In the genomic region with DNA sequence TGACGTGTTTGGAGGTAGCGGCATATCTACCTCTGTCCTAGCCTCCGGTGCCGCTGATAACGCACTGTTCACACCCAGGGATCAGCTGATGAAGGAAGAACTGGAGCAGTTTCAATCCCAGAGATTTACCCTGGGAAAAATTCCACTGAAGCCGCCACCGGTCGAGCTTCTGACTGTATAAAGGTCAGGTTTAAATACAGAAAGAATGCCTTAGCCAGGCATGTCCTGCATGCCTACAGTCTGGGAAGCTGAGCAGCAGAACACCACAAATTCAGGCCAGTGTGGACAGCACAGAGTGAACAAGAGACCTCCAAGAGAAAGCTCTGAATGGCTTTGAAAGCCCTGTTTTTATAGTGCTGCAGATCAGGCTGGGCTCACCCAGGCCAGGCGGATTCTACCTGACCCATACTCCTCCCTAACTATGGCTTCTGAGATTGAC, we compare ENCODE assay signal across 28 mouse cellular contexts. TPM values are rescaled to one million over a fixed set of nuclear protein-coding genes. Genes with fewer than 3 reads are reported as not detected.
DNase-seq lines count a peak whose midpoint lies in the region; ATAC-seq and TF ChIP-seq lines count a peak whose summit lies in the region.
"Had no signal": no experiment of that assay in that cellular context is flagged by ENCODE, and none has a peak within 500 bp of the region (broad histone marks: within the 10 kb centered on the region; RNA-seq: fewer than 3 reads in every experiment).

No protein-coding gene starts in this region.

- in situ Hi-C loops in ES-E14 (cut with MboI; ENCODE audit: low sequenced_read_pairs in 2 of 2, unreplicated experiment in 2 of 2) = no loop called here

- H3K4me2 ChIP-seq in heart, embryonic 15.5 days = peak overlapping the region; percentile 41
- no peak overlapping the region for H3K4me2 ChIP-seq in stomach, postnatal 0 days (replicated peaks; ENCODE audit: low read depth)
- no peak overlapping the region for H3K4me2 ChIP-seq in intestine, postnatal 0 days (replicated peaks; ENCODE audit: low read depth)
- H3K4me2 ChIP-seq: hindbrain, embryonic 13.5 days; limb, embryonic 13.5 days; liver, embryonic 11.5 days; lung, embryonic 15.5 days; midbrain, embryonic 11.5 days; stomach, embryonic 15.5 days had no signal

- 69% methylated on average over 9 of the region's 9 CpGs for WGBS in heart, embryonic 15.5 days
- whole genome bisulfite sequencing in stomach, postnatal 0 days = 83% methylated on average over 9 of the region's 9 CpGs
- 90% methylated on average over 9 of the region's 9 CpGs for WGBS in intestine, postnatal 0 days

- H3K9ac ChIP-seq in ES-E14 (ENCODE audit: insufficient read depth, low read depth, low read length, poor library complexity, severe bottlenecking) = peak overlapping the region; percentile 44; the same call in 1 of the 2 replicates
- H3K9ac ChIP-seq in heart, embryonic 15.5 days = no peak overlapping the region
- no peak overlapping the region for H3K9ac ChIP-seq in stomach, postnatal 0 days (ENCODE audit: low read length)
- no peak overlapping the region for H3K9ac ChIP-seq in intestine, postnatal 0 days (ENCODE audit: low read depth, low read length)
- H3K9ac ChIP-seq: hindbrain, embryonic 13.5 days; limb, embryonic 13.5 days; lung, embryonic 15.5 days; stomach, embryonic 15.5 days had no signal

- no peak for TF ChIP-seq EP300 in stomach, postnatal 0 days (optimal IDR thresholded peaks at IDR 0.05)

- peak; percentile 62; the same call in 1 of the 2 replicates for ATAC-seq in heart, embryonic 15.5 days (replicated peaks; ENCODE audit: insufficient number of reproducible peaks, insufficient read depth, low FRiP score, low read depth)
- no peak for ATAC-seq in stomach, postnatal 0 days (ENCODE audit: low FRiP score, low TSS enrichment)
- ATAC-seq in intestine, postnatal 0 days = no peak
- ATAC-seq: forebrain, embryonic 16.5 days; intestine, embryonic 16.5 days; midbrain, embryonic 16.5 days; Patski had no signal

- peaks cover 3 to 7% of the 10 kb centered on the region in 2 experiments; a peak in 3 of 4 replicates for H3K4me1 ChIP-seq in ES-E14 (ENCODE audit: control insufficient read depth in 2 of 2, insufficient read depth in 2 of 2, low read length in 2 of 2, poor library complexity in 1 of 2)
- H3K4me1 ChIP-seq in heart, embryonic 15.5 days (replicated peaks) = 0 out of 2 replicates have a peak, but pooled peaks cover 8% of the 10 kb centered on the region
- no peaks in the 10 kb centered on the region for H3K4me1 ChIP-seq in stomach, postnatal 0 days (replicated peaks; ENCODE audit: control insufficient read depth, insufficient read depth)
- no peaks in the 10 kb centered on the region for H3K4me1 ChIP-seq in intestine, postnatal 0 days (replicated peaks; ENCODE audit: control insufficient read depth, insufficient read depth, low read length)
- H3K4me1 ChIP-seq: hindbrain, embryonic 13.5 days; limb, embryonic 13.5 days; lung, embryonic 15.5 days; stomach, embryonic 15.5 days had no signal

- H3K9me3 ChIP-seq in ES-E14 (ENCODE audit: control insufficient read depth, insufficient read depth, low read depth, low read length) = no peaks in the 10 kb centered on the region
- H3K9me3 ChIP-seq in heart, embryonic 15.5 days (replicated peaks) = no peaks in the 10 kb centered on the region
- no peaks in the 10 kb centered on the region for H3K9me3 ChIP-seq in stomach, postnatal 0 days (ENCODE audit: control insufficient read depth, low read length)
- H3K9me3 ChIP-seq in intestine, postnatal 0 days (ENCODE audit: control insufficient read depth) = no peaks in the 10 kb centered on the region
- H3K9me3 ChIP-seq: lung, embryonic 15.5 days; stomach, embryonic 15.5 days had no signal

- peak overlapping the region; percentile 66; the same call in 1 of the 2 replicates for H3K27ac ChIP-seq in ES-E14 (ENCODE audit: insufficient read depth, low read depth, low read length, poor library complexity, severe bottlenecking)
- H3K27ac ChIP-seq in heart, embryonic 15.5 days = peak overlapping the region; percentile 65
- no peak overlapping the region for H3K27ac ChIP-seq in stomach, postnatal 0 days (replicated peaks)
- no peak overlapping the region for H3K27ac ChIP-seq in intestine, postnatal 0 days (ENCODE audit: low read depth, low read length)
- H3K27ac ChIP-seq: gastrocnemius, adult 2 months; hindbrain, embryonic 13.5 days; layer of hippocampus, adult 2 months; left cerebral cortex, adult 2 months; limb, embryonic 13.5 days; lung, embryonic 15.5 days; stomach, embryonic 15.5 days had no signal

- no peak for DNase-seq in ES-E14 (ENCODE audit: low read depth, low spot score)
- peak; percentile 4 for DNase-seq in heart, adult 8-10 months (ENCODE audit: low spot score)
- DNase-seq in stomach, postnatal 0 days (ENCODE audit: low spot score) = no peak
- DNase-seq in thymus, postnatal 25 days = no peak
- DNase-seq: adrenal gland, postnatal 25 days; B cell, adult 2 months; cerebellum, adult 11-12 months; cerebellum, postnatal 10 days; gastrocnemius, adult 2 months; kidney, adult 9 months; kidney, postnatal 14 days; right cerebral cortex, postnatal 25 days; thymus, postnatal 14 days had no signal

- peaks cover 6% of the 10 kb centered on the region for H3K36me3 ChIP-seq in ES-E14 (ENCODE audit: control insufficient read depth, insufficient read depth, low read length, poor library complexity, severe bottlenecking)
- peaks cover 35% of the 10 kb centered on the region for H3K36me3 ChIP-seq in heart, embryonic 15.5 days
- peaks cover 9% of the 10 kb centered on the region for H3K36me3 ChIP-seq in stomach, postnatal 0 days (ENCODE audit: control insufficient read depth, insufficient read depth, low read length)
- H3K36me3 ChIP-seq in intestine, postnatal 0 days (ENCODE audit: control insufficient read depth, insufficient read depth) = peaks cover 32% of the 10 kb centered on the region

- no peaks in the 10 kb centered on the region for H3K27me3 ChIP-seq in heart, embryonic 15.5 days
- no peaks in the 10 kb centered on the region for H3K27me3 ChIP-seq in stomach, postnatal 0 days (ENCODE audit: control insufficient read depth, insufficient read depth, low read length)
- no peaks in the 10 kb centered on the region for H3K27me3 ChIP-seq in intestine, postnatal 0 days (replicated peaks; ENCODE audit: control insufficient read depth, insufficient read depth, low read length)
- H3K27me3 ChIP-seq: hindbrain, embryonic 13.5 days; limb, embryonic 13.5 days; lung, embryonic 15.5 days; Patski; stomach, embryonic 15.5 days had no signal

- H3K4me3 ChIP-seq in ES-E14 (ENCODE audit: insufficient read depth in 1 of 2, low read depth in 1 of 2, low read length in 2 of 2, poor library complexity in 1 of 2, severe bottlenecking in 1 of 2) = peak overlapping the region in 1 of 2 experiments; percentile 29; a peak in 1 of 4 replicates
- H3K4me3 ChIP-seq in heart, embryonic 15.5 days = no peak overlapping the region
- no peak overlapping the region for H3K4me3 ChIP-seq in stomach, postnatal 0 days (ENCODE audit: low read depth, low read length)
- H3K4me3 ChIP-seq in intestine, postnatal 0 days (ENCODE audit: low read depth, low read length) = no peak overlapping the region
- H3K4me3 ChIP-seq: erythroblast, embryonic 14.5 days; gastrocnemius, adult 2 months; hindbrain, embryonic 13.5 days; layer of hippocampus, adult 2 months; left cerebral cortex, adult 2 months; limb, embryonic 13.5 days; lung, embryonic 15.5 days; stomach, embryonic 15.5 days had no signal

- no peak for TF ChIP-seq CTCF in stomach, postnatal 0 days (IDR thresholded peaks at IDR 0.05; ENCODE audit: low read depth)
- TF ChIP-seq CTCF in intestine, postnatal 0 days (IDR thresholded peaks at IDR 0.05; ENCODE audit: low read depth) = no peak

TF ChIP-seq in ES-E14, 5 proteins besides CTCF, POLR2A, EP300 and RAD21:
- TF ChIP-seq ZNF384 (IDR thresholded peaks at IDR 0.05; ENCODE audit: low read depth, low read length) = no peak

RNA-seq across cellular contexts. Expression of a gene that starts 17.6 kb away (rescaled TPM):
- 10.5 and 11.9 TPM in 2 replicates for total RNA-seq in ES-E14 (2012; rRNA removed)
- 1 to 10 TPM; 7.0 to 9.2 (median 7.9) TPM for total RNA-seq in heart, adult 8-10 months (2022)
- 10.9 and 12.1 TPM in 2 replicates for polyA plus RNA-seq in heart, embryonic 15.5 days (2015; fragmentation: Nextera tagmentation; extraction: Ambion mirVana)
- polyA plus RNA-seq in stomach, postnatal 0 days (2015; fragmentation: Nextera tagmentation; extraction: Ambion mirVana) = 8.2 and 8.7 TPM in 2 replicates
- 4.7 and 6.6 TPM in 2 replicates for polyA plus RNA-seq in intestine, postnatal 0 days (2015; fragmentation: Nextera tagmentation; extraction: Ambion mirVana)

Comparison
In these comparisons a context has a peak if more than half of its experiments do, and no peak if none do; other contexts are left out.
1. H3K27ac ChIP-seq: peak in ES-E14 (single experiment) and heart, embryonic 15.5 days (single experiment); none in stomach, postnatal 0 days (single experiment) and intestine, postnatal 0 days (single experiment).